Mouse (Mus musculus): ENCODE measurements around the gene Mtcl1.

Gene Mtcl1

GRCm38 (mm10) chr17:66363852-66364524, 85.6 kb downstream of the Mtcl1 start:
- DNase-seq (ENCODE audit: low spot score) = no peak

DNA sequence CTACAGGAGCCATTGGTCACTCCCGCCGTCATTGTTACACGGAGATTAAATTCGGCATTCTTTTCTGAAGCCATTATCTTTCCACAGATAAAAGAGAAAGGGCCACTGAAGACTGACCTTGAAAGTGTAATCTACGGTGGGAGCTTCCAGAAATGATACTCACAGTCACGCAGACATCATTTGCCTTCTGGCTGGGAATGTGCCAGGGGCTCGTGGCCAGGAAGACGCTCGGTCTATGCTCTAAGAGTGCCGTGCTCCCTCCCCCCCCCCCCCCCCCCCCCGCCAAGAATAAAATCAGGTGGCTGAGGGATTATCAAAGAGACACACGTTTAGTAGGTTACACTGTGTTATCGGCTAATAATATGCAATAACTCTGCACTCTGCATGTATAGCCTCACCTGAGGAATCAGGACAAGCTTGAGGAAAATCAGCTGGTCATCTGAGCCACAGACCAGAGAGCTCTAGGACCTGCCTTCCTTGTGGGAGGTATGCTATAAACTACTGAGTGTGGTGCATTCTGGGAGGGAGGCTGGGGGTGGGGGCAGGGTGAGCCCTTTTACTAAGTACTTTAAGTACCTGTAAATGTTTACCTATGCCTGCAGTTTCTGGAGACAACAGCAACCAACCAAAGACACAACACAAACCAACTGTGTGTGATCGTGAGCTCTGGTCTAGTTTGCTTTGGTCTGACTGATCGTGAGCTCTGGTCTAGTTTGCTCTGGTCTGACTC, 87.1 kb downstream of the Mtcl1 start:
- DNase-seq (ENCODE audit: low spot score) = peak; percentile 66

DNA sequence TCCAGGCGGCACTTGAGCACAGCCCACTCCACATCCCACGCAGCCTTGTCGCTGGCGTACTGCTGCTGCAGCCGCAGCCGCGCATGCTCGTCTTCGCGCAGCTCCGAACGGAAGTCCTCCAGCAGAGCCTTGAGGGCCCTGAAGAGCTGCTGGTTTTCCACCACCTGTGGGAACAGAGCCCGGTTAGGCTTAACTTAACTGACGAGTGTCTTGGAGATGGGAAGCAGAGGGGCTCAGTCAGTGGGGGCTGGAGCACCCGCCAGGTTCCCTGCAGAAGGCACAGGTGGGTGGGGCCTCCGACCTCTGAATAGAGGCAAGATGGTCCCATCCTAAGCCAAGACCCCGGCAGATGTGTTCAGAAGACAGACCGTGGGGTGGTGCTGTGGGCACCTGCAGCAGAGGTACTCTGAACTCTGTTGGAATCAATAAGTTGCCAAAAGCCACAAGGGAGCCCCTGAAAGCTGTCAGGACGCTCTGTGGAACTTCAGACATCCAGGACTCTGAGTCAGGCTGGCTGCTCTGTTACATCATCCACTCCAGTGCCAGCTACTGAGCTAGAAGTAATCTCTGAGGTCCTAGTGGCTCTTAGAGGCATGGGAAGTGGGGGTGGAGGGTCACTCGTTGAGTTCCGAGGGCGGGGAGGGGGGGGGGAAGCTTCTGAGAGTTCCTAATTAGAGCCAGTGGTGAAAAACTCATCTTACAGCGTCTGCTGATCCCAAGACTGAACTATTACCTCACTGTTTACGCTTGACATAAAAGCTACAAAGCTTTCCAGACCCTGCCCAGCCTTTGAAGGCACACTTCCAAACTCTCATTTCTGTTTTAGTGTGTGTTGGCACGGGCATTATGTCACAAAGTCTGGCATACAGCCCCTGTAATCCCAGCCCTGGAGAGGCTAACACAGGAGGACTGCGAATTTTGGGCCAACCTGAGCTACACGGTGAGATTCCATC, 91.2 kb downstream of the Mtcl1 start:
- no peak for DNase-seq (ENCODE audit: low spot score)

DNA sequence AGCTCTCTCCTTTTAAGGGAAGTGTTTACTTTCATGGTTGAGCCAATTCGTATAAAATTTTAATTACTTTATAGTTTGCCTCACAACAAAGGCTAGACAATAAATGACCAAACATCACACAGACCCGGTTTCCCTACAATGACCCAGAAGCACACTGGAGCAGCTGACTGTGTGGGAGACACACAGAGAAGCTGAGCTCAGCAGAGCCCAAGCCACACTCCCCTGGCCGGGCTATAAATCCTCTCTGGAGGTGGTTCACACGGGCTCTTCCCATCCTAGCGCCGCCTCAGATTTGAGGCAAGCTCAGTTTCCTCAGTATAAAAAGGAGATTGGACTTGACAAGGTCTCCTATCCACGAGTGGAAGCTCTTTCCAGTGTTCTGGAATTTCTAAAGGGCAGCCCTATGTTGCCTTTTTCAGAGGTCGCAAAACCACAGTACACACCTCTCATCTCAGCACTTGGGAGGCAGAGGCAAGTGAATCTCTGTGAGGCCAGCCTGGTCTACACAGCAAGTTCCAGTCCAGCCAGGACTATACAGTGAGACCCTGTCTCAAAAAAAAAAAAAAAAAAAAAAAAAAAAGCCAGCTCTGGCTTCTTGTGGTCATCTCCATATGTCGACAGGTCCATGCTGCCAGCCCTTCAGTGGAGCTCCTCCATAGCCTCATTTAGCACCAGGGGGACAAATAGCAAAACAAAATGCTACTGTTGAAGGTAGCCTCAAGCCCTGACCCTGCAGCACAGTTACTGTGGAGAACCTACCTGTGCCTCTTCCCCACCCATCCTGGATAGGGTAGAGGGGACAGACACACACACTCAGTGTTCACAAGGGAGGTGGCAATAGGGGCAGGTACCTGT, 92.2 kb downstream of the Mtcl1 start:
- DNase-seq (ENCODE audit: low spot score) = no peak

GRCm38 (mm10) chr17:66353907-66354306, 95.6 kb downstream of the Mtcl1 start:
- no peak for DNase-seq (ENCODE audit: low spot score)

DNA sequence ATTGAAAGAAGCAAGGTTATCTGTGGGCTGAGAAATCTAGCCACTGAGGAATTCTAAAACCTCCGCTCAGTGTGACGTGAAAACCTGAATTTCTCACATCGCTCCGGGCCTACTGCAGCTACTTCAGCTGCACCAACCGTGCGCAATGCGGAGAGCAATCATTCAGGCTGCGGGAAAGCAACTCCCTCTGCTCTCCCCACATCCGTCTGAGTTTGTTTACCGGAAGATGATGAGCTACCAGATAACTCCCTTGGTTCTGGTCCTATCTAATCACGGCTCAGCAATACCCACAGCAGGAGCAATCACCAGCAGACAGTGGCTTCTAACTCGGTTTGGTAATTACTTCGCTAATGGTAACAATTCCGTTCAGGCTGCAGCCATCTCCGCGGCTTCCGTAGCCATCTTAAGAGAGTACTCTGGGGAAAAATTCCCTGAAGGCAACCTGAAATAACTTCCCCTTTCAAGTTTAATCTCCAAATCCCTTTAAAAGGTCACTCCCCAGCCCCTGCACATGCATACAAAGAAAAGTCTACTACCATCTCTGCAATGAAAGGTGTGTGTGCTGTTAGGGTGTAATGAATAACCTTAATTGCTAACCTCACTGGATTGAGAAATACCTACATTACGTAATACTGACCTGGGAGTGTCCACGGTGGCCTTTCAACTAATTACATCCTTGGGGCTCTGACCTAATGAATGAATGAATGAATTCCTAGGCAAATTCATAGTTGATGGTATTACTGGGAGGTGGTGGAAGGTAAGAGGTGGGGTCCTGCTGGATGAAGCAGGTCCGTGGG, 96.5 kb downstream of the Mtcl1 start:
- peak; percentile 48 for DNase-seq (ENCODE audit: low spot score)

DNA sequence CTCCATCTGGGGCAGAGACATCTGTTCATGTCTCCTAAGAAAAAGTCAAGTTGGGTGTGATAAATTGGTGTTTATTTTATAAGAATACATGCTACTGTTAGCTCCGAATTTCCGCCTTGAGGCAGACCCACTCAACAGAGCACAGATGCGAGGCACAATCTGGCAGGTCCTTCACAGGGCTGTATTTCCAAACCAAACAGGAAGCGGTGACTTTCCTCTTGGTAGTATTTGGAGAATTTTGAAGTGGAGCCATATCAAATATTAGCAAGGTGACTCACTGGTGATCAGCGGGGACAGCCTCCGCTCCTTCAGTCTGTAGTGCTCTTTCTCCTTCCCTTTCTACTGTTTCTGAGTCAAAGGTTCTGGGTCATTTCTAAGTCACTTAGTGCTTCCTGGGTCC, 97.3 kb downstream of the Mtcl1 start:
- DNase-seq (ENCODE audit: low spot score) = no peak

- DNase-seq (ENCODE audit: low spot score) = no peak
Observed at GRCm38 (mm10) chr17:66350689-66351088, 98.9 kb downstream of the Mtcl1 start.

- no peak for DNase-seq (ENCODE audit: low spot score)
Observed at GRCm38 (mm10) chr17:66350127-66350526, 99.4 kb downstream of the Mtcl1 start.

DNA sequence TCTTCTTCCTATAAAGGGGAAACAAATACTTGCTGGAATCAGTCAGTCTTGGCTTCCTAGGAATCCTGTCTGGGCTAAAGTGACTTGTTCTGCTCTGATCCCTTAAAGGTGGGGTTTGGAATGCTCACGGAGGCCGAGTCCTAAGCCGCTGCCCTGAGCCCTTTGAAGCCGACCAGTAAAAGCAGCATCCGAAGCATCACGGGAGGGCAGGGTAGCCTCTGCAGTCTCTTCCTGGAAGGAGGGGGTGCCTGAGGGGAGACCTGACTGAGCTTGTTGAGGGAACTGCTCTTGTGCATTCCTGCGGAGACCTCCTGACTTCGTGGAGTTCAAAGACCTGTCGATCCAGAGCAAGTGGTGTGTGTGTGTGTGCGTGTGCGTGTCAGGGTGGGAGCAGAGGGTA, 103.2 kb downstream of the Mtcl1 start:
- no peak for DNase-seq (ENCODE audit: low spot score)

- DNase-seq (ENCODE audit: low spot score) = no peak
Observed at GRCm38 (mm10) chr17:66345680-66346079, 103.9 kb downstream of the Mtcl1 start.

- no peak for DNase-seq (ENCODE audit: low spot score)
Observed at GRCm38 (mm10) chr17:66342932-66343331, 106.6 kb downstream of the Mtcl1 start.

GRCm38 (mm10) chr17:66341670-66342069, 107.9 kb downstream of the Mtcl1 start:
- DNase-seq (ENCODE audit: low spot score) = no peak

GRCm38 (mm10) chr17:66340798-66341197, 108.8 kb downstream of the Mtcl1 start:
- DNase-seq (ENCODE audit: low spot score) = no peak

DNA sequence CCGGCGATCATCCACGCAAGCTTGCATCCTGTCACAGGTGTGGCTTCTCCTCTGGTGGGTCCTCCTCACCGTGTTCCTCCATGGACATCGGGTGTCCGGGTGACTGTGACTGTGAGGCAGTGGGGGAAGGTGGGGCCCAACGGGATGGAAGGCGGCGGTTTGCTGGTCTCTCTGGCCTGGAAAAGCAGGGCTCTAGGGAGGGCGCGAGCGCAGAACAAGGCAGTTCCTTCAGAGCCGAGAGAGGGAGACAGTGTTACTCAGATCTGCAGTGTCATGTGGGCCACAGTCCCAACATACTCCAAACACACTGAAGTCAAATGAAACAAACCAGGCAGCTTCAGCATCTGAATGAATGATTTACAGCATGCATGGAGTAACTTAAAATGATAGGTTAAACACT, 111.6 kb downstream of the Mtcl1 start:
- DNase-seq (ENCODE audit: low spot score) = no peak

DNA sequence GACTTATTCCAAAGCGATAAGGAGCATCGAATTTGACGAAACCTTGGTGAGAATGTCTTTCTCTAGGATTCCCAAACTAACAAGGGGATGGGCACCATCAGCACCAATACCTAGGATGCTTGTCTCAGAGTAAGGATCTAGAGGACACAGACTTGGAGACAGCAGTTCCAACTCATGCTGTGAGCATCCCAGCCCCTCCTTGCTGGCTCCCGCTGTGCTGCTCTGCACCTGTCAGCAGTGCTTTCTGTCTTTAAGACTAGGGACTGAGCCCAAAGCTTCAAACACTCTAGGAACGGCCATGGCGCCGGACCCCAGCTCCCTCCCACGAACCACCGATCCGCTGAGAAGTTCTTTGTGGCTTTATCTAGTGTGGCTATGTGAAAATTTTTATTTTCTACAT, 114.0 kb downstream of the Mtcl1 start:
- DNase-seq (ENCODE audit: low spot score) = no peak

- no peak for DNase-seq (ENCODE audit: low spot score)
Observed at GRCm38 (mm10) chr17:66334894-66335293, 114.7 kb downstream of the Mtcl1 start.

DNA sequence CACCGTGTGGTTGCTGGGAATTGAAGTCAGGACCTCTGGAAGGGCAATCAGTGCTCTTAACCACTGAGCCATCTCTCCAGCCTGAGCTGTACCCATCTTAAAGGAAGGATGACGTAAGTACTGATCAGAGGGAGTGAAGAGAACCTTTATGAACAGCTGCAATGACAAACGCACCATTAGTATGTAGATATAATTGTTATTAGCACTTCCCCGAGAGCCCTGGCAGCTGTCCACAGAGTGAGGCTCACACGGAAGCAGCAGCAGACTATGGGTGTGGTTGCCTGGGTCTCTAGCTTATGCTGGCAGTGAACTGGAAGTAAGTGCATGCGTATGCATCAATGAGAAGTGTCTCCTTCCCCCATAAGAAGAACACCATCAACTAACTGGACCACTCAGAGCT, 118.3 kb downstream of the Mtcl1 start:
- no peak for DNase-seq (ENCODE audit: low spot score)

GRCm38 (mm10) chr17:66326552-66327045, 123.0 kb downstream of the Mtcl1 start:
- no peak for DNase-seq (ENCODE audit: low spot score)

- DNase-seq (ENCODE audit: low spot score) = no peak
Observed at GRCm38 (mm10) chr17:66326204-66326545, 123.4 kb downstream of the Mtcl1 start.

Measured in yolk sac, embryonic 10.5 days (tissue).